In genomic region chr16:35220412-35220811, GRCm38 (mm10) we compare ENCODE assay signal across 20 mouse cellular contexts.
"Had no signal": no experiment of that assay in that cellular context is flagged by ENCODE, and none has a peak within 500 bp of the region (broad histone marks: within the 10 kb centered on the region; RNA-seq: fewer than 3 reads in every experiment).

No protein-coding gene starts in this region.

- H3K27ac ChIP-seq: limb, embryonic 12.5 days; limb, embryonic 15.5 days; liver, embryonic 14.5 days; macrophage; midbrain, embryonic 13.5 days; stomach, embryonic 15.5 days had no signal

- H3K9me3 ChIP-seq: limb, embryonic 12.5 days; limb, embryonic 15.5 days; midbrain, embryonic 13.5 days; stomach, embryonic 15.5 days had no signal

- H3K4me3 ChIP-seq: limb, embryonic 12.5 days; limb, embryonic 15.5 days; midbrain, embryonic 13.5 days; stomach, embryonic 15.5 days had no signal

- DNase-seq: kidney, adult 18-20 months; kidney, adult 9 months; kidney, postnatal 14 days; left cerebral cortex, postnatal 4 days; liver, postnatal 0 days; lung, embryonic 14.5 days; right cerebral cortex, postnatal 25 days; spleen, adult 18-20 months; thymus, adult 2 months; thymus, postnatal 14 days; thymus, postnatal 4 days had no signal

- ATAC-seq: liver, postnatal 0 days; lung, postnatal 0 days; midbrain, embryonic 13.5 days; midbrain, embryonic 16.5 days had no signal

- H3K4me2 ChIP-seq: limb, embryonic 12.5 days; limb, embryonic 15.5 days; liver, embryonic 11.5 days; lung, embryonic 14.5 days; midbrain, embryonic 13.5 days; stomach, embryonic 15.5 days had no signal

- H3K9ac ChIP-seq: limb, embryonic 12.5 days; limb, embryonic 15.5 days; liver, embryonic 14.5 days; liver, postnatal 0 days; lung, embryonic 14.5 days; midbrain, embryonic 13.5 days; stomach, embryonic 15.5 days had no signal

- H3K27me3 ChIP-seq: limb, embryonic 15.5 days; midbrain, embryonic 13.5 days; stomach, embryonic 15.5 days had no signal

- H3K36me3 ChIP-seq: limb, embryonic 12.5 days; limb, embryonic 15.5 days; midbrain, embryonic 13.5 days; stomach, embryonic 15.5 days had no signal
